Mouse (Mus musculus) thymus, adult 2 months (tissue): ENCODE measurements at regions not wholly inside any gene's neighbourhood (a gene's known extent, or its start where the extent isn't known, plus 50 kb on each side); places are given as distances from the start of the nearest gene placed in this dataset.

Experiments
- DNase-seq: peaks from one replicate; pipeline ENCODE4 v3.0.0; 2021
- H3K27ac ChIP-seq: fragments of 200-500 bp; 2 replicates; pipeline ENCODE4 v1.5.1; 2012; ENCODE audit warnings: low read length, control low read depth; ENCODE audit not compliant: control insufficient read depth, insufficient read depth
- H3K27me3 ChIP-seq: fragments of 200-500 bp; 2 replicates; pipeline ENCODE4 v1.6.1; 2012; ENCODE audit warnings: mild to moderate bottlenecking, low read length, moderate library complexity, mixed read lengths; ENCODE audit not compliant: control insufficient read depth, insufficient read depth
- H3K36me3 ChIP-seq: fragments of 200-500 bp; 2 replicates; pipeline ENCODE4 v1.6.1; 2012; ENCODE audit warnings: mild to moderate bottlenecking, low read length, moderate library complexity; ENCODE audit not compliant: control insufficient read depth, insufficient read depth
- H3K4me1 ChIP-seq: fragments of 200-500 bp; replicated peaks from 2 replicates; pipeline ENCODE4 v1.6.1; 2012; ENCODE audit warnings: low read length; ENCODE audit not compliant: control insufficient read depth, insufficient read depth
- H3K4me3 ChIP-seq: fragments of 200-500 bp; 2 replicates; pipeline ENCODE4 v1.5.1; 2012; ENCODE audit warnings: mild to moderate bottlenecking, low read length, control low read depth, moderate library complexity; ENCODE audit not compliant: control insufficient read depth, insufficient read depth
- CTCF ChIP-seq: fragments of 200-500 bp; IDR thresholded peaks from 2 replicates; pipeline ENCODE4 v1.5.1; 2012; ENCODE audit warnings: mild to moderate bottlenecking, control low read depth, low read length, moderate library complexity, borderline replicate concordance; ENCODE audit not compliant: control insufficient read depth, poor library complexity, insufficient read depth; ENCODE audit errors: extremely low read depth
- POLR2A ChIP-seq: fragments of 200-500 bp; IDR thresholded peaks from 2 replicates; pipeline ENCODE4 v1.6.1; 2012; ENCODE audit warnings: mild to moderate bottlenecking, low read length, control low read depth, moderate library complexity; ENCODE audit not compliant: control insufficient read depth, poor library complexity, insufficient read depth; ENCODE audit errors: extremely low read depth
- WGBS: fragments of 180-500 bp; shearing (Covaris S2); methylation state at CpG from one replicate; pipeline ENCODE4 v1.1.7; 2018; 5-methylcytosine and 5-hydroxymethylcytosine counted together

DNA sequence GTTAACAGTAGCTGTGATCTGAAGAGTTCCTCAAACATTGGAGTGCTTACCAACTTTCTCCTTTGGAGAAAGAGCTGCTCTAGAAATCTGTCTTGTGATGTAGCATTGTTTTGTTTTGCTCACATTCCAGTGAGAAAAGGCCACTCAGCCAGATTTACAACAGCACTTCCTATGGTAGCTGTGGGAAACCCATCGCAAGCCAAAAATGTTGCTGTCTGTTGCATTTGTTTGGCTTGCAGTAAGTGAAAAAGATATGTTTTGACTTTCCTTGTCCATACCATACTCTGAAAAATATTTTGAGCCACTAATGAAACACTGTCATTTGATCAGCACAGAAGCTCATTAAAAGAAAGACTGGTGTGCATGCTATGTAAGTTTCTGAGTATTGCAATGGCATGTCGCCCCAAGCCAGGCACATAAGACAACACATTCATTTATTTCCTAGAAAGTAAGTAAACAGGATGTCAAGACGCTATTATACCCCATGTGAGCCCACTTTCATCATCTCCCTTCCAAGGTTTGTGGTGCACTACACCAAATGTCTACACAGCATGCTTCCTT, 66.2 kb downstream of the Car2 start:
- H3K27ac ChIP-seq = no peak overlapping the region
- WGBS = 89% methylated on average over 3 of the region's 3 CpGs
- no peaks in the 10 kb centered on the region for H3K27me3 ChIP-seq

DNA sequence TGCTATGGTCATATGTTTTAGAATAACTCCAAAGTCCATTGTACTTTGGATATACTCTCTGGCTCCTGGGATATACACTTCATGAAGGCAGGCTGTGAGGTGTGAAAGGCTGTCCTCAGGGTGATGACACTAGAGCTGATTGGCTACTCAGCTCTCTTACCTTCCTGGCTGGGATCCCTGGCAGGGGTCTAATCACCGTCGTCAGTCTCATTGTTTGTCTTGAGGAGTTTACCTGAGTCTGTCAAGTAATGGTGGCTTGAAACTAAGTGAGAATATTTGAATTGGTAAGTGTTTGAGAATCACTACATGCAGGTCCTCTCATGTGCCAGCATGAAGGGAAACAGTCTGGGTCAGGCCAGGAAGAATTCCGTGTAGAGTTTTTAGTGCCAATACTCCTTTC, 66.9 kb downstream of the Car2 start:
- 90% methylated on average over 3 of the region's 3 CpGs for WGBS
- H3K4me3 ChIP-seq = no peak overlapping the region
- no peaks in the 10 kb centered on the region for H3K27me3 ChIP-seq
- TF ChIP-seq CTCF = no peak
- TF ChIP-seq POLR2A = no peak
- H3K36me3 ChIP-seq = no peaks in the 10 kb centered on the region
- no peak for DNase-seq
- no peak overlapping the region for H3K27ac ChIP-seq
- H3K4me1 ChIP-seq = no peaks in the 10 kb centered on the region

More for the DNA sequence above, 66.2 kb downstream of the Car2 start:
- H3K4me3 ChIP-seq = no peak overlapping the region
- no peak for DNase-seq
- no peaks in the 10 kb centered on the region for H3K4me1 ChIP-seq
- H3K36me3 ChIP-seq = no peaks in the 10 kb centered on the region
- no peak for TF ChIP-seq POLR2A
- no peak for TF ChIP-seq CTCF

DNA sequence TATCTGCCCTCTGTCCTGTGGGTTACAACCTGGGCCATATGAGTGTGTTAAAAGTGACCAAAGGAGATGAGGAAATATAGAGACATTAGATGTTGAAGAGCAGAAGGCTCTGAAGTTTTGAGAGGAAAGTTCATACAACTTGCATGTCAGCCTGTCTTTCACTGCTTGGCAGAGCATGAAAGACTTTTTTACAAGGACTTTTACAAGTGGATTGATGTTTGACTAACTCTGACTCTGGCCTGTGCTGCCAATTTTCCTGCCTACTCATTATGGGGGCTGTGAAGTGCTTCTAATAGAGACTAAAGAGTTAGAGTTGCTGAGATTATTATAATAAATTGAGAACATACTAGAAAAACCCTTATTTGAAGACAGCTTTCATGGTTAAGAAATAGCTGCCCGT, 71.4 kb downstream of the Car2 start:
- no peak for DNase-seq
- WGBS = 88% methylated on average over 1 of the region's 1 CpGs
- Histone ChIP-seq H3K27ac (no peak overlapping the region), H3K36me3 (no peaks in the 10 kb centered on the region), H3K4me1 (no peaks in the 10 kb centered on the region), H3K27me3 (no peaks in the 10 kb centered on the region), H3K4me3 (no peak overlapping the region)
- TF ChIP-seq CTCF = no peak
- no peak for TF ChIP-seq POLR2A

DNA sequence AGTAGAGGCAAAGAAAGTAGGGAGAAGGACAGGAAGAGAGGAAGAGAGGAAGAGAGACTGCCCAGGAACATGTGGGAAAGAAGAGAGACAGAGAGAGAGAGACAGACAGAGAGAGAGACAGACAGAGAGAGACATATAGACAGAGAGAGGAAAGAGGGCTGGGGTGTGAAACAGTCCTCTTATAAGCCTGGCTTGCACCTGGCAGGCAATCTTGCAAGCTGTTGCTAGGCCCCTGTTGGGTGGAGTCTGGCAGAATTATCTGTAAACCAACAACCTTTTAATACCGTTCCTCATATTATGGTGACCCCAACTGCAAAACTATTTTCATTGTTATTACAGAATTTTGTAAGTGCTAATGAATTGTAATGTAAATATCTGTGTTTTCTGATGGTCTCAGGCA, 72.2 kb downstream of the Car2 start:
- Histone ChIP-seq H3K36me3 (no peaks in the 10 kb centered on the region), H3K27ac (no peak overlapping the region), H3K4me1 (no peaks in the 10 kb centered on the region), H3K4me3 (no peak overlapping the region), H3K27me3 (no peaks in the 10 kb centered on the region)
- no peak for TF ChIP-seq CTCF
- no peak for TF ChIP-seq POLR2A
- no peak for DNase-seq
- WGBS = 84% methylated on average over 1 of the region's 1 CpGs

DNA sequence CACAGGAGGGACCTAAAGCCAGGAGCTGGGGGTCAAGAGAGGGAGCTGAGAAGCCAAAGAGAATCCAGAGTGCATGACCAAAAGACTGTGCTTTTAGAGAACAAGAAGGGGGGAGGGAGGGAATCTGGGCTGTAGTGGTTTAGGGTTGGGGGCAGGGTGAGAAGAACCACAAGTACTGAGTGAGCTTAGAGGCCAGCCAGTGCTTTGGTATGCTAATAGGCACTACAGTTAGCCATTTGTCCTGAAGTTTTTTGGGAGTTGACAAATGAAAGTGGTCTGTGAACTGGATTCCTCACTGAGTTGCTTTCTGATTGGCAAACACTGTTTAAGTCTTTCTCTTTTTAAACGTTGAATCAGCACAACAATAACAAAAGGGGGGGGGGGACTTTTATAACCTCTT, 73.5 kb downstream of the Car2 start:
- H3K36me3 ChIP-seq = no peaks in the 10 kb centered on the region
- H3K27ac ChIP-seq = no peak overlapping the region
- 13% methylated on average over 1 of the region's 1 CpGs for WGBS
- no peak overlapping the region for H3K4me3 ChIP-seq
- no peaks in the 10 kb centered on the region for H3K27me3 ChIP-seq
- TF ChIP-seq POLR2A (no peak), CTCF (no peak)
- DNase-seq = no peak
- H3K4me1 ChIP-seq = no peaks in the 10 kb centered on the region

DNA sequence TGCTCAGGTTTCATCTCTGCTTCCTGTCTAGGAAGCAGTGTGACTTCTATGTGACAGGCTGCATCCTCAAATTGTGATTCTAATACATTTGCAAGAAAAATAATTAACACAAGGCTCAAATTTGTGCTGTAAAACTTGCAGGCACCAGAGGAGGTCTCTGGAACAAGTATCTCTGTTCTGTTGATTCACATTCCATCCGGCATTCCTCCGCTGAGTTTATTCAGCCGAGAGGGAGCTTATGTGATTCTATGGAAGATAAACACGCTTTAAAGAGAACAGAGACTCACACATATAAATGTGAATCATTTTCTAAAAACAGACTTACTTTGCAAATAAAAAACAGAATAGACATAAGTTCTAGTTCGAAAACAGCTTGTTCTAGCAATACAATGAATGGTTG, 78.7 kb downstream of the Car2 start:
- H3K27me3 ChIP-seq = no peaks in the 10 kb centered on the region
- TF ChIP-seq POLR2A = no peak
- no peak for TF ChIP-seq CTCF
- no peaks in the 10 kb centered on the region for H3K36me3 ChIP-seq
- H3K27ac ChIP-seq = no peak overlapping the region
- no peak for DNase-seq
- H3K4me3 ChIP-seq = no peak overlapping the region
- H3K4me1 ChIP-seq = no peaks in the 10 kb centered on the region
- WGBS = 96% methylated on average over 5 of the region's 5 CpGs
